Mouse (Mus musculus): Measurements from ENCODE around the gene 1700003F12Rik. TPM values are rescaled to one million over a fixed set of nuclear protein-coding genes. Genes with fewer than 3 reads are reported as not detected.

1700003F12Rik gene
- polyA plus RNA-seq, 1 experiment from 2014 or later, result 0.54 TPM

GRCm38 (mm10) chr2:154541630-154542029, 5.3 kb upstream of the 1700003F12Rik start:
- Histone ChIP-seq H3K9ac (ENCODE audit: low read length) (no peak overlapping the region), H3K4me2 (ENCODE audit: low read depth, low read length) (no peak overlapping the region), H3K9me3 (ENCODE audit: control insufficient read depth, low read length) (no peaks in the 10 kb centered on the region), H3K27me3 (ENCODE audit: control insufficient read depth, insufficient read depth, low read depth, low read length) (no peaks in the 10 kb centered on the region), H3K27ac (ENCODE audit: low read length) (no peak overlapping the region), H3K4me3 (ENCODE audit: low read length) (no peak overlapping the region), H3K36me3 (ENCODE audit: control insufficient read depth, insufficient read depth, low read length) (no peaks in the 10 kb centered on the region; the same call in 1 of the 2 replicates), H3K4me1 (replicated peaks; ENCODE audit: control insufficient read depth, insufficient read depth, low read length) (no peaks in the 10 kb centered on the region)
- ATAC-seq (ENCODE audit: low read depth), result no peak
- 80% methylated on average over 2 of the region's 2 CpGs for WGBS

DNA sequence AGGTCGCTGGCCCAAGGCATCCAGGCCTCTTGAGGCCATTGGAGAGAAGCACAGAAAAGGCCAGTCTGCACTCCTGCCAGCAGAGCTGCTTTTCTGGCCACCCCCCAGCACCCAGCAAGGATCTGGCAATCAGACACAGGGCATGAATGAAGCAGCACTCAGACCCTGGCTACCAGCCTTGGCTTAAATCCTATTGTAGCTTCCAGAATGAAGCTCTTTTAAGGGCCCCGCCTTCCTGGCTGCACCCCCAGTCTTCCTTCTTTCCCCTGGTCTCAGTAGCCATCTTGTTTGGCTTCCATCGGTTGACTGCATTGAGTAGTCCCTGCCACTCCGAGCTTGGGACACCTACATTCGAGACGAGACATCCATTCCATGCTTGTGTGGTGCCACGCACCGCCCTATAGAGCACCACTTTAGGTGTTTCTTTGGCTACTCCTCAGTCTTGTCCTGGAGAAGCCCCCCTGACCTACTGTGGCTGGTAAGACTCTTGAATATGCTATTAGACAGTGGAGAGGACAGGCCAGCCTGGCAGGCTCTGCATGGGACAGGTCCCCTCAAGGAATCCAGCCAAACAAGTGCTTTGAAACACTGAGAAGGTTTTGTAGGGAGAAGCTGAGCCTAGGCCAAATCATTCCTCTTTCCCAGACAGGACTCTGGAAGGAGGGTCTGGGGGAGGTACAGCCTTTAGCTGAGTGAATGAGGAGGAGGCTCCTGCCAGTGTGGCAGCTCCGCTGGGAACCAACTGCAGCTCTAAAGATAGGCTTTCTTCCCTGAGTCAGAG, 3.1 kb upstream of the 1700003F12Rik start:
- Histone ChIP-seq H3K9me3 (ENCODE audit: control insufficient read depth, low read length) (no peaks in the 10 kb centered on the region), H3K27ac (ENCODE audit: low read length) (no peak overlapping the region), H3K36me3 (ENCODE audit: control insufficient read depth, insufficient read depth, low read length) (no peaks in the 10 kb centered on the region), H3K4me2 (ENCODE audit: low read depth, low read length) (no peak overlapping the region), H3K27me3 (ENCODE audit: control insufficient read depth, insufficient read depth, low read depth, low read length) (no peaks in the 10 kb centered on the region), H3K9ac (ENCODE audit: low read length) (no peak overlapping the region), H3K4me1 (replicated peaks; ENCODE audit: control insufficient read depth, insufficient read depth, low read length) (no peaks in the 10 kb centered on the region), H3K4me3 (ENCODE audit: low read length) (no peak overlapping the region)
- no peak; the same call in 1 of the 2 replicates for ATAC-seq (ENCODE audit: low read depth)
- 82% methylated on average over 9 of the region's 9 CpGs for WGBS

- no peak for ATAC-seq (ENCODE audit: low read depth)
- Histone ChIP-seq H3K27me3 (ENCODE audit: control insufficient read depth, insufficient read depth, low read depth, low read length) (peaks cover 14% of the 10 kb centered on the region), H3K9ac (ENCODE audit: low read length) (no peak overlapping the region), H3K4me1 (replicated peaks; ENCODE audit: control insufficient read depth, insufficient read depth, low read length) (peaks cover 20% of the 10 kb centered on the region), H3K4me3 (ENCODE audit: low read length) (no peak overlapping the region), H3K27ac (ENCODE audit: low read length) (no peak overlapping the region), H3K9me3 (ENCODE audit: control insufficient read depth, low read length) (no peaks in the 10 kb centered on the region), H3K36me3 (ENCODE audit: control insufficient read depth, insufficient read depth, low read length) (no peaks in the 10 kb centered on the region), H3K4me2 (ENCODE audit: low read depth, low read length) (no peak overlapping the region)
- WGBS, result 44% methylated on average over 3 of the region's 3 CpGs
Observed at GRCm38 (mm10) chr2:154548688-154549087, 1.8 kb downstream of the 1700003F12Rik start.

- peak overlapping the region; percentile 59 for H3K9ac ChIP-seq (ENCODE audit: low read length)
- 3% methylated on average over 47 of the region's 48 CpGs for WGBS
- H3K36me3 ChIP-seq (ENCODE audit: control insufficient read depth, insufficient read depth, low read length), result no peaks in the 10 kb centered on the region
- peak; percentile 71 for ATAC-seq (ENCODE audit: low read depth)
- peaks cover 20% of the 10 kb centered on the region for H3K4me1 ChIP-seq (replicated peaks; ENCODE audit: control insufficient read depth, insufficient read depth, low read length)
- no peak overlapping the region for H3K27ac ChIP-seq (ENCODE audit: low read length)
- H3K4me3 ChIP-seq (ENCODE audit: low read length), result peak overlapping the region; percentile 48
- H3K4me2 ChIP-seq (ENCODE audit: low read depth, low read length), result peak overlapping the region; percentile 95
- peaks cover 14% of the 10 kb centered on the region for H3K27me3 ChIP-seq (ENCODE audit: control insufficient read depth, insufficient read depth, low read depth, low read length)
- no peaks in the 10 kb centered on the region for H3K9me3 ChIP-seq (ENCODE audit: control insufficient read depth, low read length)
Observed at GRCm38 (mm10) chr2:154549127-154549885, 2.4 kb downstream of the 1700003F12Rik start.

DNA sequence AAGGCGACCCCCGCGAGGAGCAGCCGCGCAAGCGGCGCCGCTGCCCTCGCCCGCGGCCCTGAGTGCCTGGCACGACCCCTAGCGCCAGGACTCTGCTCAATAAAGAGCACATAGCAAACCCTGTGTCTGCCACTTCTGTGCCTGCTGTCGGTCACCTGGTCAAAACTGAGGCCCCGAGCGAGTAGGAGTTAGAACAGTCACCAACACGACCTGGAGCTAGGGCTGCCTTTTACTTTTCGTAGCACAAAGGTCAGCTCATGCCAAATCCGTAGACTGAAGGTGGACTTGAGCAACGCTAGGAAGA, 3.0 kb downstream of the 1700003F12Rik start:
- Histone ChIP-seq H3K4me2 (ENCODE audit: low read depth, low read length) (peak overlapping the region; percentile 95), H3K36me3 (ENCODE audit: control insufficient read depth, insufficient read depth, low read length) (no peaks in the 10 kb centered on the region), H3K4me1 (replicated peaks; ENCODE audit: control insufficient read depth, insufficient read depth, low read length) (peaks cover 20% of the 10 kb centered on the region), H3K27me3 (ENCODE audit: control insufficient read depth, insufficient read depth, low read depth, low read length) (peaks cover 14% of the 10 kb centered on the region), H3K9ac (ENCODE audit: low read length) (no peak overlapping the region), H3K27ac (ENCODE audit: low read length) (no peak overlapping the region), H3K9me3 (ENCODE audit: control insufficient read depth, low read length) (no peaks in the 10 kb centered on the region), H3K4me3 (ENCODE audit: low read length) (peak overlapping the region; percentile 48)
- ATAC-seq (ENCODE audit: low read depth), result no peak
- WGBS, result 12% methylated on average over 20 of the region's 20 CpGs

- Histone ChIP-seq H3K4me1 (replicated peaks; ENCODE audit: control insufficient read depth, insufficient read depth, low read length) (peaks cover 20% of the 10 kb centered on the region), H3K36me3 (ENCODE audit: control insufficient read depth, insufficient read depth, low read length) (no peaks in the 10 kb centered on the region), H3K9ac (ENCODE audit: low read length) (no peak overlapping the region), H3K9me3 (ENCODE audit: control insufficient read depth, low read length) (no peaks in the 10 kb centered on the region), H3K4me3 (ENCODE audit: low read length) (no peak overlapping the region), H3K27ac (ENCODE audit: low read length) (no peak overlapping the region), H3K4me2 (ENCODE audit: low read depth, low read length) (no peak overlapping the region), H3K27me3 (ENCODE audit: control insufficient read depth, insufficient read depth, low read depth, low read length) (peaks cover 14% of the 10 kb centered on the region)
- 70% methylated on average over 2 of the region's 2 CpGs for WGBS
- no peak for ATAC-seq (ENCODE audit: low read depth)
Observed at GRCm38 (mm10) chr2:154550937-154551336, 4.1 kb downstream of the 1700003F12Rik start.

GRCm38 (mm10) chr2:154551476-154551875, 4.6 kb downstream of the 1700003F12Rik start, which contains the start of gene Actl10:
TSS of gene Actl10 (plus strand) at chr2:154551776.
- Histone ChIP-seq H3K27me3 (ENCODE audit: control insufficient read depth, insufficient read depth, low read depth, low read length) (peaks cover 14% of the 10 kb centered on the region), H3K9me3 (ENCODE audit: control insufficient read depth, low read length) (no peaks in the 10 kb centered on the region), H3K9ac (ENCODE audit: low read length) (peak within 1 kb of the TSS; percentile 12), H3K4me3 (ENCODE audit: low read length) (peak within 1 kb of the TSS; percentile 18), H3K4me1 (replicated peaks; ENCODE audit: control insufficient read depth, insufficient read depth, low read length) (peaks cover 20% of the 10 kb centered on the region), H3K4me2 (ENCODE audit: low read depth, low read length) (peak within 1 kb of the TSS; percentile 49), H3K36me3 (ENCODE audit: control insufficient read depth, insufficient read depth, low read length) (no peaks in the 10 kb centered on the region), H3K27ac (ENCODE audit: low read length) (no peak within 1 kb of the TSS)
- ATAC-seq (ENCODE audit: low read depth), result no peak
- 78% methylated on average over 4 of the region's 4 CpGs for WGBS

- ATAC-seq (ENCODE audit: low read depth), result no peak
- Histone ChIP-seq H3K4me1 (replicated peaks; ENCODE audit: control insufficient read depth, insufficient read depth, low read length) (peaks cover 20% of the 10 kb centered on the region), H3K36me3 (ENCODE audit: control insufficient read depth, insufficient read depth, low read length) (no peaks in the 10 kb centered on the region), H3K4me2 (ENCODE audit: low read depth, low read length) (peak overlapping the region; percentile 49), H3K9me3 (ENCODE audit: control insufficient read depth, low read length) (no peaks in the 10 kb centered on the region), H3K27ac (ENCODE audit: low read length) (no peak overlapping the region), H3K4me3 (ENCODE audit: low read length) (peak overlapping the region; percentile 18), H3K27me3 (ENCODE audit: control insufficient read depth, insufficient read depth, low read depth, low read length) (peaks cover 14% of the 10 kb centered on the region), H3K9ac (ENCODE audit: low read length) (peak overlapping the region; percentile 12)
- 39% methylated on average over 21 of the region's 21 CpGs for WGBS
Observed at GRCm38 (mm10) chr2:154551927-154552326, 5.0 kb downstream of the 1700003F12Rik start.

- Histone ChIP-seq H3K9me3 (ENCODE audit: control insufficient read depth, low read length) (no peaks in the 10 kb centered on the region), H3K36me3 (ENCODE audit: control insufficient read depth, insufficient read depth, low read length) (no peaks in the 10 kb centered on the region), H3K4me3 (ENCODE audit: low read length) (peak overlapping the region; percentile 18), H3K27ac (ENCODE audit: low read length) (no peak overlapping the region), H3K9ac (ENCODE audit: low read length) (peak overlapping the region; percentile 12), H3K27me3 (ENCODE audit: control insufficient read depth, insufficient read depth, low read depth, low read length) (peaks cover 14% of the 10 kb centered on the region), H3K4me2 (ENCODE audit: low read depth, low read length) (peak overlapping the region; percentile 49), H3K4me1 (replicated peaks; ENCODE audit: control insufficient read depth, insufficient read depth, low read length) (peaks cover 24% of the 10 kb centered on the region)
- WGBS, result 15% methylated on average over 27 of the region's 27 CpGs
- ATAC-seq (ENCODE audit: low read depth), result peak; percentile 74
Observed at GRCm38 (mm10) chr2:154552424-154552907, 5.6 kb downstream of the 1700003F12Rik start.
